Mouse (Mus musculus): ENCODE measurements around the gene Eras.

Eras gene

DNA sequence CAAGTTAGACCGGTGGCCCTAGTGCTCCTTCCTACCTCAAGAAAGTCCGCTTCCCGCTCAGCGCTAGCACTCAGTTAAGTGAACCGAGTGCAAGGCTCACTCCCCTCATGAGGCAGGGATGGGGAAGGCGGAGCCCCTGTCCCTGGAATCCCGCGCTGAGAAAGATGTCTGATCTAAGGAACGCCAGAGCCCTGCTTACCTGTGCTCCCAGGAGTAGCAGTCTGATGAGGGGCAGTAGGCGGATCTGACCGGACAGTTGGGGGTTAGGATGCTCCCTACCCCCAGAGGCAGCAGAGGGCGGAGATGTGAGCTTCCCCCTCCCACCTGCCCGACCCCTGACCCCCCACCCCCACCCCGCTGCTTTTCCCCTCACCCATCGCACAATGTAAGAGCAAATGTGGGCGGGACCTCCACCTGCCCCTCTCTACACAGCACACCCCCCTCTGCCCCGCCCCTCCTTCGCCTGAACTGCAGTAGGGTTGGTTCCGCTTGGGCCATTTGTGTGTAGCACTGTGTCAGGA is at the start of gene Eras:
Gene Eras (minus strand): TSS at position 338 of the 521 bp plus-strand sequence.
- in situ Hi-C loops (cut with MboI; ENCODE audit: unreplicated experiment in 2 of 2), result no loop called here

DNA sequence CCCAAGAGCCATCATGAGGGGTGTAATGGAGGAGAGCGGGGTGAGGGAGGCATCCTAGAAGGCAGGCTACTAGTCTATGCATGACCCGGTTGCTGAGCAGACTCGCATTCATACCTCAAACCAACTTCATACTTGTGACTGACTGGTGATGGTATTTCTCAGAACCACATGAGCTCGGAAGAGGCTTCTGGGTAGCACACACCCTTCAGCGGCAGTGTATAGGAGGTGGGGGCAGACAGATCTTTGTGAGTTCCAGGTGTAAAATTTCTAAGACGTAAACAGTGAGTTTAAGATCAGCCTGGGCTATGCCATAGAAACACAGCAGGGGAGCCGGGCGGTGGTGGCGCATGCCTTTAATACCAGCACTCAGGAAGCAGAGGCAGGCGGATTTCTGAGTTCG is 49.5 kb upstream of the Eras start, which contains the start of gene Gata1:
Gene Gata1 (minus strand): TSS at position 180 of the 400 bp plus-strand sequence.
- in situ Hi-C loops (cut with MboI; ENCODE audit: unreplicated experiment in 2 of 2), result no loop called here

DNA sequence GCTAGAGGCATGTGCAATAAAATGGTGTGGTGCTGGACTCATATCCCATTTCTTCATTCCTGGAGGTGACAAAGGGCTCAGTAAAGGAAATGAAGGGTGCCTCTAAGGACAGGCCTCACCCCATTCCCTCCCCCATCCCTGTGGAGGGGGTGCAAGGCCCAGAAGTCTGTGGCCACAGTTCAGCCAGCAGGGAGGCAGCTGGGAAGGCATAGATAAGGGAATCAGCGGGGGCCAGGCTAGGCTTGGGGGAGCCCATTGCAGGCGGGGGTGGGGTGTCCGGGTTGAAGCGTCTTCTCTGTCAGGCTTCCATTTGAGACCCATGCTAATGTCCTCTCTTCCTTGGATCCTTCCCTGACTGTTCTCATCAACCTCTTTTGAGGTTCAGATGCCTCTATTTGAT is 42.9 kb upstream of the Eras start:
- in situ Hi-C loops (cut with MboI; ENCODE audit: unreplicated experiment in 2 of 2), result no loop called here

DNA sequence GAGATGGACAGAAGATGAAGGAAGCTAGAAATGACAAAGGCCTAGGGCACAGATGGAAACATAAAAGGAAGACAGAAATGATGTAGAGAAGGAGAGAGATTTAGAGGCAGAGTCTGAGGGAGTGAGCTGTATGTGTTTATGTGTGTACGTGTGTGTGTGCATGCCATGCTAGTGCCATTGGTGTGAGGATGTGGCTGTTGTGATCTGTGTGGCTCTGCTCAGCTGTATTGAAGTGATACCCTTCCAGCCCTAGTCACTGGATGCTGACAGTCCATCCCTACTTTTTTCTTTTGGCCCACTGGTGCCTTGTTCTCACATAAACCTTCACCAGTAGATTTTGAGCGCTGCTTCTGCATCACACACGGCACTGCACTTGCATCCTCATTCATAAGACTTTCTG is 40.5 kb upstream of the Eras start:
- in situ Hi-C loops (cut with MboI; ENCODE audit: unreplicated experiment in 2 of 2), result no loop called here

DNA sequence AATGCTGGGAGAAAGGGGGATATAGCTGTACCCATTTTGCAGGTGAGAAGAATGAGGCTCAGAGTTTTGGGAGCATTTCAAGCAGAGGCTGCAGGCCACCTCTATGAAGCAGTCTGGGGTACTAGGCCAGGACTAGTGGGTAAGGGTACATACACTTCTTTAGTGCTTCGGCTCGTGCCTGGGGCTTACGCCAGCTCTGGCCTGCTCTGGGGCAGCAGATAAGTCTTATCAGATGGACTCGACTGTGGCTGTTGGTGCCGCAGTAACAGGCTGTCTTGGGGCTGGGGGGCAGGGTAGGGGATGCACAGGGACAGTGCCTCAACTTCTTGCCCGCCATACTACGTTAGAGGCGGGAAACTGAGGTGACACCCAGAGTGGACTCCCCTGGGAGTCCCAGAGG is 39.8 kb upstream of the Eras start:
- in situ Hi-C loops (cut with MboI; ENCODE audit: unreplicated experiment in 2 of 2), result no loop called here

DNA sequence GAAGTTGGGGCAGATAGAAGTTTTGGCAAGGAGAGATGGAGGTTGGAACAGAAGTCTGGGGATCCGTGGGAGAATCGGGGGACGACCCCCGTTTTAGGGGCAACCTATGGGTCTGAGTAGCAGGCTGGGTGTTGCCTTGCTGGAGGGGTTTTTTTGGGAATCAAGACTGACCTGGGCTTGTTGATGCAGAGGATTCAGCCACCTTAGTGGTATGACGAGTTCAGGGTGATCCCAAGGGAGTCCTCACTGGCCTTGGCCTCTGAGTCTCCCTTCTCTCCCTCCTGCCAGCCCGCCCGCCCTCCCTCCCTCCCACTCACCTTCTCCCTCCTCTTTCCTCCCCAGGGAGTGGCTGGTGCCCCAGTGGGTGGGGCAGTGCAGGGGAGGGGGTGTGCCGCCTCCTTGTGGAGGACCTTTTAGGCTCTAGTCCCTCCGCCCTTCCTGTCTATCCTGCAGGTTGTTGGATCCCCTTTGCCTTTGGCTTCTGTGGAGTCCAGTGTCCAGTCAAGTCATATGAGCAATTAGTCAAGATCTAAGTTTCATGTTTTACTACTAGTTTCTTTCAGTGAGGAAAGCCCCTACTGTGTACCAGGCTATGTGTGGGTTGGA is 39.3 kb upstream of the Eras start:
- in situ Hi-C loops (cut with MboI; ENCODE audit: unreplicated experiment in 2 of 2), result no loop called here

DNA sequence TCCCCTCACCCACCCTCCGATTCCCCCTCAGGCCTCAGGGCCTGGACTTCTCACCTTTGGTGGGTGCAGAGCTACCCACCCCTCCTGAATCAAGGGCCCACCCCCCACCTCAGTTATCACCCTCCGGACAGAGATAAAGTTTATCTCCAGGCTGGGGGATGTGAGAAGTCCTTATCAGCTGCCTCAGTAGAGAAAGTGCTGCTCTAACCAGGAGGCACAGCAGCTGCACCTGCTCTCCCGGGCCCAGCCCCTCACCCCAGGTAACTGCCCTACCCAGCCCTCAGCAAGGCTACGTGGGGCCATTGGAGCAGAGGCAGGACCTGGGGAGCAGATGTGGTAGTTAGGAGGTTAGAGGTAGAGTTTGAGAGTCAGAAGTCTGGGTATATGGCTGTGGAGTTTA is 37.8 kb upstream of the Eras start:
- in situ Hi-C loops (cut with MboI; ENCODE audit: unreplicated experiment in 2 of 2), result no loop called here

DNA sequence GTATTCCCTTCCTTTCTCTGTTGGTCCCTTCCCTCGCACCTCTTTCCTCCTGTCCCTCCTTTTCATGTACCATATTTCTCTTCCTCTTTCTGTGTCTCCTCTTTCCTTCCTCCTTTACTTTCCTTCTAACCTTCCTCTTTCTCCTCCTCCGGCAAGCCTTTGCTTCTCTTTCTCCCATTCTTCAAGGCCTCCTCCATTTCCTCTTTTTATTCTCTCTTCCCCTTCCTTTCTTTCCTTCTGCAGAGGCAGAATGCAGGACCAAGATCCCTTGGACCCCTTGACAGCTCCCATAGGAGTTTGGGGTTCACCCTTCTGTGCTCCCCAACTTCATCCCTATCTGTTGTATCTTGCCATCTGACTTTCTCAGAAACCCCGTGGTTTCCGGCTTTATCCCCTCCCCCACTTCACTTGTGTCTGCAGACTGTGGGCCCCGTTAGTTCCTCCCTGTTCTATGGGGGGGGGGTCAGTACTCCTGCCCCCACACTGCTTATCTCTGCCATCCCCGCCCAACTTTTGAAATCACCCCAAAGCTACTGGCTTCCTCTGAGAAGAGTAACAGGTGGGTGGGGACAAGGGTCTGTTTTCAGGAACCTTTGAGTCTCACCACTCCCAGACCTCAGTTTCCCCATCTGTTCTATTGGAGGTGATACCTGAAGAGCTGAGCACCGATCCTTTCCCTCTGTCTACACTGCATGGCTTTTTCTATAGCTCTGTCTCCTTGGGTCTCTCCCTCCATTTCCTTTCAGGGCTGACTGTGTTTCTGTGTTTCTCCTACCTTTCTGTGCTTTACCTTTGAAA is 35.6 kb upstream of the Eras start:
- in situ Hi-C loops (cut with MboI; ENCODE audit: unreplicated experiment in 2 of 2), result no loop called here

DNA sequence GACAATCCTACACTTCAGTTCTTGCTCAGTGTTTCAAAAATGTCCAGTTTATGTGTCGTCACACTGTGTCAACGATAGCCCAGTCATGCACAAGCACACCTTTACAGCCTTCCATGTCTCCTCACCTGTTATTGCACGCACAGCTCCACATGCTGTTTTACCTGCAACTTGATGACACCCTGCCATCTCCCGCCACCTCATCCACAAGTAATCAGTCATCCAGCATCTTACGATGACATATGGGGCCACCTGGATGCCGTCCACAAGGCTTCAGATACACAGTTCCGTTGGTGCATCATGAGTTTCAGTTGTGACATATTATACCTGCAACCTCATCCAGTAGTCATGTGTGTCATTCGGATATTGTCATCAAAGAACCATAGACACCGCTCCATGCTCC is 30.5 kb upstream of the Eras start:
- in situ Hi-C loops (cut with MboI; ENCODE audit: unreplicated experiment in 2 of 2), result no loop called here

DNA sequence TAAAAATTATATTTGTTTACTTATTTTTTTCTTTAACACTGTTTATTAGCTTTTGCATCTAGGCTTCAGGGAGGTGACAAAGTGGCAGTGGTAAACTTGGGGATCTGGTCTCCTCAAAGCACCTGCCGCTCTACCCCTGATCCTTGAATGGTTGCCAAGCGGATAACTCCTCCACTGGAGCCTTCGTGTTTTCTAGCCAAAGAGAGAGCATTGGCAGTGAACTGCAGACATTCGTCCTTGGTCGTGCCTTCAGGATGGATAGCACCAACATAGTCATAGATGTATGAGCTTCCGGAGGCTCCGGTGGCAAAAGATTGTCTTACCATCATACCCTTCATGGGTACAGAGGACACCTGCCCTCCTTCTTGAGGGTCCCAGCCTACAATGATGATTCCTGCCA is 21.7 kb upstream of the Eras start:
- in situ Hi-C loops (cut with MboI; ENCODE audit: unreplicated experiment in 2 of 2), result no loop called here

DNA sequence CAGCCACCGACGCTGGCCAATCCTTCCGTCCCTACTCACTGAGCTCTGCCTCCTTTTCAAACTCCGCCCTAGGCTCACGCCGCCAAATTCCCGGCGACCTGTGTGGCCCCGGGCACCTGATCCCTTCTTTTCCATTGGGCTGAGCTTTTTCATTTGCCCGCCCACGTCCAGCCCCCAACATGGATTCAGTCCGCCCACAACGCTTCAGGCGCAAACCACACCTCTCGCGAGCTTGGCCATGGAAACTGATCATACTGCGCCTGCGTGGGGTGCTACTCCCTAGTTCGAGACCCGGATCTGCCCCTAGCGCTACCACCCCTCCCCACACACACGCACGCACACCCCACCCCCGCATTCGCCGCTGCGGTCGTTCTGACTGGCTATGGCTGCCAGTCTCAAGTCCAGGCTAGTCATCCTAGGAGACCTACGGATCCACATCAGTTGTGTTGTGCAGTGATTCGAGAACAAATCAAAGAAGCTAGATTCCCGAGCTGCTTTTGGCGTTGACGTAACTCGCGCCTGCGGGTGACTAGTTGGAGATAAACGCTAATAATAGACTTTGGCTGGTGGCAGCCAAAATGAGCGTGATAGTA is 19.6 kb upstream of the Eras start:
- in situ Hi-C loops (cut with MboI; ENCODE audit: unreplicated experiment in 2 of 2), result no loop called here

DNA sequence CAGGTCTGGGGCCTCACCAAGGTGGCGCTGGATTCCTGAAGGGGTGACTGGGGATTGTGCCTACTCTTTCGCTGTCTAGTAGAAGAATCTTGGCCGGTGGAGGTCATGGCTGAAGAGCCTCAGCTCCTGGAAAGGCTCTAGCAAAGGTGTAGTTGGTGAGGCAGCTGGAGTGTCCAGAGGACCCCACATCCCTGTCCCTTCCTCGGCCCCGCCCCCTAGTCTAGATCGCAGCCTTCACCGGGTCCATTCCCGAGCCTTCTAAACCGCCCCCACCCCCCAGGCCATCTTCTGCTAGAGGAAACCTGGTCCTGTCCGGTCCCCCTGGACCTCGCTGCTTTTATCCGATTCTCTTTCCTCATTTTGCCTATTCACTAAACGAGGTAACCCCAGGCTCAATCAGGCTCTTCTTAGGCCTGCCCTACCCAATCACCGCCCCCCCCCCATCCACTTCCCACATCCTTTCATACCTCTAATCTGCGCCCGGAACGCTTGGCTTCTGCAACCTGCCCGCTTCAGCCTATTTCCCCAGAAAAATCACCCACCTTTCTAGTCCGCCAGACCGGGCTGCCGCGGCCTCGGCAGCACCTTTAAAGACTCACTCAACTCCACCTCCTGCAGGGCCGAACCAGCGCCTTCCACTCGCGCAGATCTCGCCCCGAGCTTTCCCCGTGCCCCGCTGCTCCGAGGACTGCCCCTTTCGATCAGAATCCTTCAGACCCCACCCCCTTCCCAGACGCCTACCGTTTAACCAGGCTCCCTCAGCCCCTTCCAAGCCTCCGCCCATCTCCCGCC is 18.9 kb upstream of the Eras start, which contains the start of gene Hdac6:
Gene Hdac6 (minus strand): TSS at position 782 of the 792 bp plus-strand sequence.
- in situ Hi-C loops (cut with MboI; ENCODE audit: unreplicated experiment in 2 of 2), result no loop called here

DNA sequence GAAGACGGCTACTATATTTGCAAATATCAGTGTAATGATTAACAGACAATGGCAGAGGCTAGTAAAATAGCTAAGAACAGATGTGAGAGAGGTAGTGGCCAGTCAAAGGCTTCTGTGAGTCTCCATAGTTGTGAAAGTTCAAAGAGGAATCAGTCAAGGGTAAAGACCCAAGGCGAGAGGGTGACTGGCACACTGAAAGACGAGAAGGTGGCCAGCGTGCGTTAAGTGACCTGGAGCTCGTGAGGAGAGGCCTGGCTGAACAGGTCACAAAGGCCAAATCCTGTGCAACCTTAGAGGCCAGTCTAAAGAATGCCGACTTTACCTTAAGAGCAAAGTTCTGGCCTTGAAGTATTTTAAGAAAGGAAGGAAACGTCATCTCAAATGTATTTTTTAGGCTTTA is 17.2 kb upstream of the Eras start:
- in situ Hi-C loops (cut with MboI; ENCODE audit: unreplicated experiment in 2 of 2), result no loop called here

DNA sequence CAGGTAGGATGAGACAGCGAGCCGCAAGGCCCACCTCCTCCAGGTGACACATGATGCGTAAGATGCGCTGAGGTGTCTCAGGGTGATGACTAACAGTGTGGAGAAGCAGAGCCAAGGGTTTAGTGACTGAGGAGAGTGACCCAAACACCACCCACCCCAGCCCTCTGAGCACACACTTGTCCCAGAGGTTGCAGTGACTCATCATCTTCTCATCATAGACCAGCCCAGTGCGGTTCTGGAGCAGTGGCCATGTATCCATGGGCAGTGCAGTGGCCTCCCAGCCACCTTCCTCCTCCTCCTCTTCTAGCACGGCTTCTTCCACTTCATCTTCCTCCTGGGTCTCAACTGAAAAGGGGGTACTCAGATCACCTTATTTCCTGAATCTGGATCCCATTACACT is 9.3 kb upstream of the Eras start:
- in situ Hi-C loops (cut with MboI; ENCODE audit: unreplicated experiment in 2 of 2), result no loop called here

DNA sequence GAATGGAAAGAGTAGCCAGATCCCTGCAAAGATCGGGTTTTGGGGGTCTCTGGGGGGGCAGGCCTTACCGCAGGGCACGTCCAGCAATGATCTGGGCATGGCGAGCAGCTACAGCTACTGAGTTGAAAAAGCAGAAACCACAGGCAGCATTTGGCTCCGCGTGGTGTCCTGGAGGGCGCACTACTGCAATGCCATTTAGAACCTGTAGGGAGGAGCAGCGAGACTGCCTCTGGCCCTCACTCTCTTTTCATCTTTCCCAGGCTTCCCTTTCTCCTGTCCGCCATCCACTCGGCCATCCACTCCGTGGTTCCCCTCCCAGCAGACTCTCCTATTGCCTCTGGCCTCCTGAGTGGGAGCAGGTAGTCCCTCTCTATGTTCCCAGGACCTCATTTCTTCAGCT is 8.5 kb upstream of the Eras start:
- in situ Hi-C loops (cut with MboI; ENCODE audit: unreplicated experiment in 2 of 2), result no loop called here

DNA sequence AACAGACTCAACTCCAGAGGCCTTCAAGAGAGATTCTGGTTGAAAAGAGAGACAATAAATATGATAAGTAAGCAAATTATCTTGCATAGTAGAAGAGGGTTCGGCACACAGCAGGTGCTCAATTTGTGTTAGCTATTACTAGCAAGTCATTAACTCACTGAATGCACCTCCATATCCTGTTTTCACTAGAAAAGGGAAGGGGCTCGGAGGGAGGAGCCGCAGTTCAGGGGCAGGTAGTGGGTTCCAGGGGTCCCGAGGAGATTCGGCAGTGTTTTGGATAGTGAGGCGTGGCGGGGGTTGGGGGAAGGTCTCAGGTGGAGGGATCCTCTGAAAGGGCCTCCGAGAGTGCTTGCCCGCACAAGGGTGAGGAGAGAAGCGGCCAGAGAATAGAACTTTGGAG is 1.3 kb downstream of the Eras start:
- in situ Hi-C loops (cut with MboI; ENCODE audit: unreplicated experiment in 2 of 2), result no loop called here

DNA sequence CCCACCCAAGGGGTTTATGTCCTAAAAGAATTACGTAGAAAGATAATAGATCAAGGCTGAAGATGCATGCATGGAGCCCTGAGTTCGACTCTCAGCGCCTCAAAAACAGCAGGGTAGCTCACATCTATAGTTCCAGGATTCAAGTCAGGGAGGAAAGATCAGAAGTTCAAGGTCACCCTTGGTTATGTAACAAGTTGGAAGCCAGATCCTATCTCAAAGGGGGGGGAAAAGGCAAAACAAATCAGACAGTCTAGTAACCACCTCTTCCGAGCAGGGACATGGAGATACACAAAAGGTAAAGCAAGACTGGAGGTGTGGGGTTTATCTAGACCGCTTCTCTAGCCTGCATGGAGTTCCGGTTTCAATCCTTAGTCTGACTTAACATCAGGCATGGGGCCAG is 2.1 kb downstream of the Eras start:
- in situ Hi-C loops (cut with MboI; ENCODE audit: unreplicated experiment in 2 of 2), result no loop called here

DNA sequence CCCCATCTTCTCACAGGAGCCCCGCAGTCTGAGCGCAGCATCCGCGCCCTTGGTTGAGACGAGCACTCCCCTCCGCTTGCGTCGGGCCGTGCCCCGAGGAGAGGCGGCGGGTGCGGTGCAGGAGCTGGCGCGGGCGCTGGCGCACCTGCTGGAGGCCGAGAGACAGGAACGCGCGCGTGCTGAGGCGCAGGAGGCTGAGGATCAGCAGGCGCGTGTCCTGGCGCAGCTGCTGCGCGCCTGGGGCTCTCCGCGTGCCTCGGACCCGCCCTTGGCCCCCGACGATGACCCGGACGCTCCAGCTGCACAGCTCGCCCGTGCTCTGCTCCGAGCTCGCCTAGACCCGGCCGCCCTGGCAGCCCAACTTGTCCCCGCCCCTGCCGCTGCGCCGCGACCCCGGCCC is 6.4 kb downstream of the Eras start:
- in situ Hi-C loops (cut with MboI; ENCODE audit: unreplicated experiment in 2 of 2), result loop anchor here (25.0 kb wide), 2 partner anchors 190 to 315 kb away; no protein-coding TSS in a partner anchor

DNA sequence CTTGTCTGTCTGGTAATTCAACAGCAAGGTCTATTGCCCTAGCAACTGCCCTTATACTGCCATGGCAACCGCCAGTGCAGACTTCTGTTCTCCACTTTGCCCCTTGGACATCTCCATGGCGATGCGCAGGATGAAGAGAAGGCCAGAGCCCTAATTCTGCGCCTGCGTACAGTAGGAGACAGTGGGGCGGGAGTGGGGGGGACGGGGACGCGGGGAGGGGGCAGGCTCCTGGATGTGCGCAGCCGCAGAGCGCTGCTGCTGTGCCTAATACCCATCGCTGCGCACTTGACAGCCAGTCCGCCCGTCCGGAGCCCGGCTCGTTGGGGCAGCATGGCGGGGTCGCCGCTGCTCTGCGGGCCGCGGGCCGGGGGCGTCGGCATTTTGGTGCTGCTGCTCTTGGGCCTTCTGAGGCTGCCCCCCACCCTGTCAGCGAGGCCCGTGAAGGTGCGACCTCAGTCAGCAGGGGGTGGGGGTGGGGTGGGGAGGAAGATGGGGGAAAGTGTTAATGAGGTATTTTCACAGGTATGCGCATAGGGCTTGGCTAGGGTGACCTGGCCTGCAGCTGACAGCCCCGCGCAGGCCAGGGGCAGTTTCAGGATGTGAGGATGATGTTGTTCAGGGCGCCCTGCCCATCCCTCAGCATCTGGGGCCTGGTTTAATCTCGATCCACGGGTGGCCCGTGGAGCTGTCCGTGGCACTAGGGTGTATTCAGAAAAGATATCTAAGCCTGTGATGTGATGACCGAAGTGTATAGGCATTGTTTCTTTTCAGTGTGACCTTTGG is 8.6 kb downstream of the Eras start, which contains the start of gene Pcsk1n:
Gene Pcsk1n (plus strand): TSS at position 222 of the 783 bp plus-strand sequence.
- in situ Hi-C loops (cut with MboI; ENCODE audit: unreplicated experiment in 2 of 2), result loop anchor here (25.0 kb wide), 2 partner anchors 193 to 318 kb away; no protein-coding TSS in a partner anchor

DNA sequence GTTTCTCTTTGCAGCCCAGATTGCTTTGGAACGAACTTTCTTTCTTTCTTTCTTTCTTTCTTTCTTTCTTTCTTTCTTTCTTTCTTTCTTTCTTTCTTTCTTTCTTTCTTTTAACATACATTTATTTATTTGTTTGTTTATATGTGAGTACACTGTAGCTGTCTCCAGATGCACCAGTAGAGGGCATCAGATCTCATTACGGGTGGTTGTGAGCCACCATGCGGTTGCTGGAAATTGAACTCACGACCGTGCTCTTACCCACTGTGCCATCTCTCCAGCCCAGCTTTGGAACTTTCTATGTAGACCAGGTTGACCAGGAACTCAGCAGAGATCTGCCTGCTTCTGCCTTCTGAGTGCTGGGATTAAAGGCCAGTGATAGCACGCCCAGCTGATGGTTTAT is 10.4 kb downstream of the Eras start:
- in situ Hi-C loops (cut with MboI; ENCODE audit: unreplicated experiment in 2 of 2), result loop anchor here (25.0 kb wide), 2 partner anchors 194 to 319 kb away; no protein-coding TSS in a partner anchor

All from v-Abl transformed pro-B cells (cell line).